Mouse (Mus musculus): ENCODE results near the gene Vars2. TPM values are rescaled to one million over a fixed set of nuclear protein-coding genes. Genes with fewer than 3 reads are reported as not detected.

Gene Vars2
- polyA plus RNA-seq, 1 experiment from 2014 or later = 14.9 TPM

DNA sequence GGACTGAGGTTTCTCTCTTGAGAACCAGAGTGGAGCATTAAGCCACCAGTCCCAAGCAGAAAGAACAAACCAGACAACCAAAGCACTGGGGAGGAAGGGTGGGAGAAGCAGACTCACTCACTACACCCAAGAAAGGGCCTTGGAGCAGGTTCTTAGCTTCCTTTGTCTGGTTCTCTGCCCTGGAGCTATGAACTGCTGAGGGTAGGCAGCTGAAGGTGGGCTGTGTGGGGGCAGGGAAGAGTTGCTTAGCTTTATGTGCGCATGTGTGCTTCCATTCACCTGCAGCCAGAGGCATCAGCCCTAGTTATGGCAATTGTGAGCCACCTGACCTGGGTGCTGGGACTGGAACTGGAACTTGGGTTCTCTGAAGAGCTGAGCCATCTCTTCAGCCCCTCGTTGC, 14.3 kb downstream of the Vars2 start:
- Histone ChIP-seq H3K4me1 (no peaks in the 10 kb centered on the region), H3K9ac (no peak overlapping the region), H3K4me2 (replicated peaks) (no peak overlapping the region), H3K9me3 (no peaks in the 10 kb centered on the region), H3K36me3 (peaks cover 33% of the 10 kb centered on the region), H3K27ac (no peak overlapping the region), H3K4me3 (no peak overlapping the region), H3K27me3 (replicated peaks) (no peaks in the 10 kb centered on the region)
- 86% methylated on average over 2 of the region's 2 CpGs for WGBS
- ATAC-seq (ENCODE audit: low FRiP score, low read depth) = no peak

DNA sequence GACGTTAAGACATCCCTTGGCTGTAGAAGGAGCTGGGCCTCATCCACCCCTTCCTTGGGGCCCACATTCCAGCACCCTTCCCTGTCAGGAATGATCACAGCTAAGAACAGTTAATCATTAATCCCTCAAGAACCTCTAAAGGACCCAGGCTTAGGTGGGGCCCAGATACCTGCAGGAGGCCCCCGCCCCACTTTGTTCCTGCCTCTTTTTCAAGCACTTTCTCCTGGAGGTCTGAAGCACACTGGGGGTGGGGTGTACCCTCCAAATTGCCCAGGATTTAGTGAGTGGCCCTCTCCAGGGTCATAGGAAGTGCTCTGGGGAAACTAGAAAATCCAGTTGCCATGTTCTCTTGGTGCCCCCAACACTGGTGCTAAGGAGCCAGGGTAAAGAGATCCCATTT, 18.0 kb downstream of the Vars2 start:
- Histone ChIP-seq H3K9me3 (no peaks in the 10 kb centered on the region), H3K36me3 (no peaks in the 10 kb centered on the region), H3K4me2 (replicated peaks) (no peak overlapping the region), H3K27ac (no peak overlapping the region), H3K27me3 (replicated peaks) (no peaks in the 10 kb centered on the region), H3K9ac (no peak overlapping the region), H3K4me3 (no peak overlapping the region), H3K4me1 (no peaks in the 10 kb centered on the region)
- no peak for ATAC-seq (ENCODE audit: low FRiP score, low read depth)
- 75% methylated on average over 2 of the region's 2 CpGs for WGBS

DNA sequence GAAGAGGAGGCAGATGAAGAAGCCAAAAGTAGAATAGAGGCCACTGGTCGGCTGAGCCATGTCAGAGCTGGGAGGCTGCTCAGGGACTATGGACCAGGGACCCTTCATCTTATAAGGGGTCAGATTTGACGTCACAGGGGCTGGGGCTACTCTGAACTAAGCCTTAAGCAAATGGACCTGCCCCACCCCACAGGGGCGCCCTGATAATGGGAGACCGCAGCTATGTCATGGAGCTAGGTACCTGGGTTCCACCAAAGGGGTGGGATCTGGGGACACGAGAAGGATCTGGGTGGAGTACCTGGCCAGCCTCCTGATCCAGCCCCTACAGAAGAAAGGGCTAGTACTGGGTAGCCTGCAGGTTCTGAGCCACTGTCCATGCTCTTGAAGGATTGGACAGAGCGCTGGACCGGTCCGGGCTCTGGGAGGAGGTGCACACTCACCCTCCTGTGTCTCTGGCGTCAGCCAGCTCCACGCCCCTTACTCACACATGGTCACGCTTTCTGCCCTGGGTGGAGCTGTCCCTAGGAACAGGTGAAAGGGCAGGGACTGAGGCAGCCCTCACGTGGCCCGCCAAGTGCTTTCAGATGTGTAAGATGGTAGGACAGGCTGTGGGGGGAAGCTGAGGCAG, 23.7 kb downstream of the Vars2 start, which contains the start of gene Mucl3:
Gene Mucl3 (minus strand): TSS at position 87 of the 628 bp plus-strand sequence.
- Histone ChIP-seq H3K27me3 (replicated peaks) (0 out of 2 replicates have a peak, but pooled peaks cover 2% of the 10 kb centered on the region), H3K4me3 (no peak within 1 kb of the TSS), H3K36me3 (no peaks in the 10 kb centered on the region), H3K4me1 (no peaks in the 10 kb centered on the region), H3K4me2 (replicated peaks) (no peak within 1 kb of the TSS), H3K9me3 (no peaks in the 10 kb centered on the region), H3K27ac (no peak within 1 kb of the TSS), H3K9ac (no peak within 1 kb of the TSS)
- WGBS = 76% methylated on average over 13 of the region's 13 CpGs
- no peak for ATAC-seq (ENCODE audit: low FRiP score, low read depth)

DNA sequence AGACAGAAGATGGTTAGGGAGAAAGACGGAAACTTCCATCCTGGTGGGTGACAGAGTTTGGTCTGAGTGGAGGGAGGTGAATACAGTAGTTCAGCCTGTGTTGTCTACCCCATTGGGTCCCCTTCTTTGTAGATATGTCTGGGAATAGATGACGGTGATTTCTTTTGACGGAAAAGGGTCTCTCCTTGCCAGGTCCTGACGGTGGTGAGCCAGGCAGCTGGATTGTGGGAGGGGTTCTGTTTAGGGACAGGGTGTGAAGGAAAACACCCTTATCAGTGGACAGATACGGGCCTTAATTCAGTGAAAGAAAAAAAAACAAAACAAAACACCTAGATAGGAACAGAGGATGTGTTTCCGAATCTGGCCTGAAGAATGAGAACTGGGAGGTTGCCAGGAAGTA, 28.0 kb downstream of the Vars2 start:
- Histone ChIP-seq H3K4me1 (no peaks in the 10 kb centered on the region), H3K4me2 (replicated peaks) (0 out of 2 replicates have a peak overlapping the region, but pooled peaks have one; percentile 36), H3K36me3 (no peaks in the 10 kb centered on the region), H3K9me3 (no peaks in the 10 kb centered on the region), H3K9ac (no peak overlapping the region), H3K27me3 (replicated peaks) (0 out of 2 replicates have a peak, but pooled peaks cover 2% of the 10 kb centered on the region), H3K4me3 (no peak overlapping the region), H3K27ac (no peak overlapping the region)
- no peak for ATAC-seq (ENCODE audit: low FRiP score, low read depth)
- WGBS = 87% methylated on average over 6 of the region's 6 CpGs

DNA sequence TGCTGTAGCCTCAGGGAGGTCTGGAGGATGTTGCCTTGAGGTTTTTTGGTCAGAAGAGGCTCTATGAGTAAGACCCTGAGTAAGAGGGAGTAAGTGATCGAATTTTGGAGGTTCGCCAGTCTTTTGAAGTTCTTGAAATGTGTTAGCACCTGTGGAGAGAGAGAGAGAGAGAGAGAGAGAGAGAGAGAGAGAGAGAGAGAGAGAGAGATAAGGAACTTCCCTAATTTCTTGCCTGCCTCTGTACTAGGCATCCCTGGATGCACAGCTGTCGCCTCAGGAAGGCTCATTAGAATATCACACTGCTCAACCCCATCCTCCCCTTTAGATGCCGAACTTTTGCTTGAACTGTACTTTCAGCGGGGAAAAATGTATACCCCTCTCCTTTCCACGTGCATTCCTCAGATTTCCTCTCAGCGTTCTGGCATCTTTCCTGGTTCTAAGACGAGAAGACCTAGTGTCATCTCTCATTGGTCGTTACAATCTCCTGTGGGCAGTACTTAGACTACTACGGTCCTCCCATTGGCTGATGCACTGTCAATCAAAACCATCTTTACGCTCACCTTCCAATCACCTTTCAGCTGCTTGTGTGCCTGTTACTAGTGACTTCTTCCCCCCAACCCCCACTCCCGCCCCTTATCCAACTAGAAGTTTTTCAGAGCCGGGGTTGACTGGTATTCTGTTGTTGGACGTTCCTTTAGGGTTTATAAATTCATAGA, 28.8 kb downstream of the Vars2 start:
- Histone ChIP-seq H3K4me1 (no peaks in the 10 kb centered on the region), H3K4me3 (peak overlapping the region; percentile 11), H3K36me3 (no peaks in the 10 kb centered on the region), H3K4me2 (replicated peaks) (peak overlapping the region; percentile 36; the same call in 1 of the 2 replicates), H3K27me3 (replicated peaks) (no peaks in the 10 kb centered on the region), H3K27ac (no peak overlapping the region), H3K9me3 (no peaks in the 10 kb centered on the region), H3K9ac (no peak overlapping the region)
- WGBS = 30% methylated on average over 14 of the region's 14 CpGs
- peak; percentile 78; the same call in 1 of the 2 replicates for ATAC-seq (ENCODE audit: low FRiP score, low read depth)

DNA sequence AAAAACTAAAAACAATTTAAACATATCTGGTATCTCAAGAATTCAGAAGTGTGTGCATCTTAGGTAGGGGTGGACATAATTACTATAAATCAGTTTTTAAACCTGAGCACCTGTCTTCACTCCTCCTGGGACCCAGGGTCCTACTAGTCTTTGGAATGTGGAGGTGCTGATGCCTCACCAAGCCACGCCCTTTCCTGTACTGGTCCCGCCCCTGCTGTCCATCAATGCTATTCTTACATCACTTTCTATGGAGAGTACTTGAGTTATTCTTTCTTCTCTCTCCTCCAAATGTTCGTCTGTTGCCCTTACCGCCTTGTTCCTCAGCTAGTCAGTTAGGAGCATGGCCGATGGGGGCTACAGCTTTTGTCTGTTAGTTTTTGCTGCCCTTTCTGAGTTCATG, 31.0 kb downstream of the Vars2 start:
- Histone ChIP-seq H3K4me3 (no peak overlapping the region), H3K36me3 (no peaks in the 10 kb centered on the region), H3K4me1 (no peaks in the 10 kb centered on the region), H3K27me3 (replicated peaks) (no peaks in the 10 kb centered on the region), H3K9me3 (no peaks in the 10 kb centered on the region), H3K27ac (no peak overlapping the region), H3K4me2 (replicated peaks) (no peak overlapping the region), H3K9ac (no peak overlapping the region)
- ATAC-seq (ENCODE audit: low FRiP score, low read depth) = no peak; the same call in 1 of the 2 replicates
- 41% methylated on average over 5 of the region's 5 CpGs for WGBS

DNA sequence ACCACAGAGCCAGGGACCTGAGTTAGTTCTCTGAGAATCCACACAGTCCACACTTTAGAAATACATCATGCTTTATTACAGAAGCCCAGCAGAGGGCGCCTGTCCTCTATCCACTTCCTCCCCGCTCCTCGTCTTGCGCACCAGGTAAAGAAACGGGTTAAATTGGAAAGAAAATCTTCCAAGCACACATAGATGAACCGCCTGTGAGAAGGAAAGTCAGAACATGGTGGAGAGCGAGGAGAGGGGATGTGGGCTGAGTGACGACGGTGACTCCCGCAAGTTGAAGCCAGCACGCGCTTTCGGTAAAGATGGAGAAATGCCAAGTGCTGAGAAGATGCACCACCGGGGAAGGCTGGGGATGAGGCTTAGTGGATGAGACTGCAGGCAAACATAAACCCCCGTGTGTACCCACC, 31.7 kb downstream of the Vars2 start:
- no peaks in the 10 kb centered on the region for H3K36me3 ChIP-seq
- peak overlapping the region; percentile 10; the same call in 1 of the 2 replicates for H3K9ac ChIP-seq
- no peaks in the 10 kb centered on the region for H3K27me3 ChIP-seq (replicated peaks)
- peak overlapping the region; percentile 9; the same call in 1 of the 2 replicates for H3K4me3 ChIP-seq
- peak overlapping the region; percentile 57 for H3K4me2 ChIP-seq (replicated peaks)
- 3% methylated on average over 15 of the region's 15 CpGs for WGBS
- no peaks in the 10 kb centered on the region for H3K9me3 ChIP-seq
- H3K27ac ChIP-seq = no peak overlapping the region
- H3K4me1 ChIP-seq = no peaks in the 10 kb centered on the region
- ATAC-seq (ENCODE audit: low FRiP score, low read depth) = peak; percentile 25; the same call in 1 of the 2 replicates

DNA sequence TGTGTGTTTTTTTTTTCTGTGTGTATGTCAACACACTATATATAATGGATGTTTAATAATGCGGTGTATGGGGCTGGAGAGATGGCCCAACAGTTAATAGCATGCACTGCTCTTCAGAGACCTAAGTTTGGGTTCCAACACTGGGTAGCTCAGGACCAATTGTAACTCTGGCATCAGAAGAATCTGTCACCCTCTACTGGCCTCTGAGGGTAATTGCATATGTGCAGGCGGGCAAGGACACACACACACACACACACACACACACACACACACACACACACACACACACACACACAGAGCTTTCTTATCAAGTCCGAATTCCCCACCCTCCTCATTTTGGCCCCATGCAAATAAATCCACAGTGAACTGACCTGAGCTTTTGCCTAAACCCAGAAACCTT, 32.2 kb downstream of the Vars2 start:
- 75% methylated on average over 3 of the region's 3 CpGs for WGBS
- Histone ChIP-seq H3K9me3 (no peaks in the 10 kb centered on the region), H3K27ac (no peak overlapping the region), H3K27me3 (replicated peaks) (no peaks in the 10 kb centered on the region), H3K36me3 (no peaks in the 10 kb centered on the region), H3K9ac (no peak overlapping the region), H3K4me2 (replicated peaks) (no peak overlapping the region), H3K4me1 (no peaks in the 10 kb centered on the region), H3K4me3 (no peak overlapping the region)
- no peak for ATAC-seq (ENCODE audit: low FRiP score, low read depth)

DNA sequence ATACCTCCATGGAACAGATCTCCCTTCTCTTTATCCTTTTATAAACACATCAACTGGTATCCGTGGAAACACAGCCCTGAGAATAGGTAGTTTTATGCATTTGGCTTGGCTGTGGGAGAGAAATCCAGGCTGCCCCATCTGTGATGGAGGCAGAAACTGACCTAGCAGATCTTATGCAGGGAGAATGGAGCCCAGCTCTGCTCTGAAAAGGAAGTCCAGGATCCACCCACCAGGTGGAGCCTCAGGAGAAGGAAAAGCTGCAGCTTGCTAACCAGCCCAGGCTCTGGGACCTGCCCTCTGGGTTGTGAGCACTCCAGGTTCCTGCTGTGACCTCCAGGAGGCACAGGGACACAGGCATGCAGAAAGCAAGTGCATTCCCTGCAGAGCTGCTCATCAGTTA, 33.4 kb downstream of the Vars2 start:
- no peak overlapping the region for H3K27ac ChIP-seq
- H3K4me3 ChIP-seq = no peak overlapping the region
- H3K4me2 ChIP-seq (replicated peaks) = no peak overlapping the region
- H3K9ac ChIP-seq = no peak overlapping the region
- no peaks in the 10 kb centered on the region for H3K9me3 ChIP-seq
- no peak for ATAC-seq (ENCODE audit: low FRiP score, low read depth)
- no peaks in the 10 kb centered on the region for H3K4me1 ChIP-seq
- H3K36me3 ChIP-seq = no peaks in the 10 kb centered on the region
- no peaks in the 10 kb centered on the region for H3K27me3 ChIP-seq (replicated peaks)
- 19% methylated on average over 1 of the region's 1 CpGs for WGBS

DNA sequence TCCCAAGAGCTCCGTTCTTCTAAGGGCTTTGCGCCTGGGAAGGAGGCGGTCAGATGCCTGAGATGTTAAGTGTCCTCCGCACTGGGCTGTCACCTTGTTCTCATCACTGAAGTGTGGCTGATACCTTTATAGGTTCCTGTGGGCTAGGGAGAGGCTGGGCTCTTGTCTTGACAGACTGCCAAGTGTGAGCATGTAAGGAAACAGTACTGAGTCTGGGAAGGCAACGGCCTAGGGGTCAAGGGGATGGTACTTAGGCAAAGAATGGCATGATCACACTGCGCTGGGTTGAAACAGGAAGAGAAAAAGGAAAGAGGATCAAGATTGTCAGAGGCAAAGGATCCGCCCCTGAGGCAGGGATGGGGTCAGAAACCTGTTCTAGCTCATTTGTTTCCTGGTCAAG, 40.9 kb downstream of the Vars2 start, which contains the start of gene Gm9573:
Gene Gm9573 (minus strand): TSS at position 101 of the 400 bp plus-strand sequence.
- WGBS = 89% methylated on average over 7 of the region's 7 CpGs

DNA sequence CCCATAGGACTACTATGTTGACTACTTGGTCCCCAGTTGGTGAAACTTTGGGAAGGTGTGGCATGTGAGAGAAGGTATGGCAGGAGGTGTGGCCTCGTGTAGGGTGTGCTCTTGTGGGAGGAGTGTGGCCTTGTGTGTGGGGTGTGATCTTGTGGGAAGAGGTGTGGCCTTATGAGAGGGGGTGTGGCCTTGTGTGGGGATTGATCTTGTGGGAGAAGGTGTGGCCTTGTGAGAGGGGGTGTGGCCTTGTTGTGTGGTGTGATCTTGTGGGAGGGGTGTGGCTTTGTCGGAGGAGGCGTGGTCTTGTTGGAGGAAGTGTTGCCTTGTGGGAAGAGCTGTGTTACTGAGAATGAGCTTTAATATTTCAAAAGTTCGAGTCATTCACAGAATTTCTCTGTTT, 50.3 kb downstream of the Vars2 start:
- H3K36me3 ChIP-seq = no peaks in the 10 kb centered on the region
- no peak for ATAC-seq (ENCODE audit: low FRiP score, low read depth)
- whole genome bisulfite sequencing = 85% methylated on average over 4 of the region's 4 CpGs

More for the DNA sequence above, 40.9 kb downstream of the Vars2 start, which contains the start of gene Gm9573:
- no peak for ATAC-seq (ENCODE audit: low FRiP score, low read depth)
- Histone ChIP-seq H3K4me2 (replicated peaks) (no peak within 1 kb of the TSS), H3K9ac (no peak within 1 kb of the TSS), H3K36me3 (no peaks in the 10 kb centered on the region), H3K27ac (no peak within 1 kb of the TSS), H3K27me3 (replicated peaks) (no peaks in the 10 kb centered on the region), H3K4me3 (no peak within 1 kb of the TSS), H3K9me3 (no peaks in the 10 kb centered on the region), H3K4me1 (no peaks in the 10 kb centered on the region)

More for the DNA sequence above, 50.3 kb downstream of the Vars2 start:
- H3K27ac ChIP-seq = no peak overlapping the region
- H3K4me2 ChIP-seq (replicated peaks) = no peak overlapping the region
- no peak overlapping the region for H3K9ac ChIP-seq
- H3K4me1 ChIP-seq = no peaks in the 10 kb centered on the region
- no peaks in the 10 kb centered on the region for H3K9me3 ChIP-seq
- H3K4me3 ChIP-seq = no peak overlapping the region
- H3K27me3 ChIP-seq (replicated peaks) = no peaks in the 10 kb centered on the region
